Mouse (Mus musculus) lung, postnatal 4 days (tissue): ENCODE results near the gene Mdk.
A peak's percentile ranks its signal among the peaks of the same experiment; 100 is the strongest.

ENCODE experiments used
- DNase-seq, 2 experiments: peaks; one replicate each; pipeline ENCODE4 v3.0.0; 2021

The Mdk gene

DNA sequence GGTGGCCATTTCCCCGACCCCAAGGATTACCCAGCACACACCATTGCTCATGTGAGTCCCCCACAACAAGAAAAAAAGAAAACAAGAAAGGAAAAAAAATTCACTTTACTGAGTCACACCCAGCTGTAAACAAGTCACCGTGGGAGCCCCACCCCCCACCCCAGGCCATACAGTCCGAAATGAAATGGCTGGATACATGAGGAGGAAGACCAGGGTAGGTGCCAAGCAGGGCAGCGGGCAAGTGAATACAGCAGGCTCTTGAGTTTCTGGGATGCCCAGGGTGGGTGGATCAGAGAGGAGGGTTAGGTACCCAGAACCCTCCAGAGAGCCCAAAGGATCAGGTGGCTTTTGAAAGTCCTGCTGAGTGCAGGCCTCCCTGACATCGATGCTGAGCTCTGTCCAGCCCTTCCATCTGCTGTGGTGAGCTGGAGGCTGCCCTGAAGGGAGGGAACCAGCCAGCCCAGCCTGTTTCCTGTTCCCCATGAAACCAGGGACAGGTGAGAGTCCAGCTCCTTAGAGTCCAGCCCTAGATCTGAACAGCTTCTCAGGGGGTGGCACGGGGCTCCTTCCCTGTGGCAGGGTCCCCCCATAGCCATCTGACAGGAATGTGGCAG, 747 bp upstream of the Mdk start:
- peak in 1 of 2 experiments; percentile 20 for DNase-seq

DNA sequence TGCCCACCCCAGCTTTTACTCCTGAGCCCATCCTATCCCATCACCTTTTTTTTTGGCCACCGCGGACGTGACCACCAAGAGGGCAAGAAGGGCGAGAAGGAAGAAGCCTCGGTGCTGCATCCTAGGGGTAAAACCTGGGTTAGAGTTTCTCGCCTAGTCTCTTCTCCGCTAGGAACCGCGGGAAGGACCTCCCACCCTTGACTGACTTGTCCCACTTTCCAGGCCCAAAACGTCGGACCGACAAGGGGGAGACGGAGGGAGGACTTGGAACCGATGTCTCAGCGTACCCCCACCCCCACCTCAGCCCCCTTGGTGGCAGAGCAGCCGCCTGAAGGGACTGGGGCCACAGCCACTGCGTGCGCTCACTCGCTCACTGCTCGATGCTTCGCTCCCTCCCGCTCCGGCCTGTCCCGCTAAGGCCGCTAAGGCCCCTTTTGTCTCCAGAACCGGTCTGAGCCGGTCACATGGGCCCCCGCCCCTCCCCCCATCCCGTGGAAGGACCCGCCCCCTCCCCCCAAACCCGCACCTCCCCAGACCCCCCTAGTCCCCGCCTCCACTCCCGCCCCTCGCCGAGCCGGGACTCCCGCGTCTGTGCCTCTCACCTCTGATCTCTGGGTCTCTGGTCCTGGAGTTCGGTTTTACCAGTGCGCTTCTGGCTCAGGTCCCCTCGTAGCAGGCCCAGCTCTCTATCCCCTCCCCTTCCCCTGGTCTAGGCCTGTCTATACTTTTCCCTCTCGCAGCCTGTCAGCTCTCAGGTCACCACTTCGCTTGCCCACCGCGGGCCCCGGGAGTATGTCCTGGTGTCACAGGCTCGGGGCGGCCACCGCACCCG, 553 bp downstream of the Mdk start:
- DNase-seq: peak; percentile 66 to 79

DNA sequence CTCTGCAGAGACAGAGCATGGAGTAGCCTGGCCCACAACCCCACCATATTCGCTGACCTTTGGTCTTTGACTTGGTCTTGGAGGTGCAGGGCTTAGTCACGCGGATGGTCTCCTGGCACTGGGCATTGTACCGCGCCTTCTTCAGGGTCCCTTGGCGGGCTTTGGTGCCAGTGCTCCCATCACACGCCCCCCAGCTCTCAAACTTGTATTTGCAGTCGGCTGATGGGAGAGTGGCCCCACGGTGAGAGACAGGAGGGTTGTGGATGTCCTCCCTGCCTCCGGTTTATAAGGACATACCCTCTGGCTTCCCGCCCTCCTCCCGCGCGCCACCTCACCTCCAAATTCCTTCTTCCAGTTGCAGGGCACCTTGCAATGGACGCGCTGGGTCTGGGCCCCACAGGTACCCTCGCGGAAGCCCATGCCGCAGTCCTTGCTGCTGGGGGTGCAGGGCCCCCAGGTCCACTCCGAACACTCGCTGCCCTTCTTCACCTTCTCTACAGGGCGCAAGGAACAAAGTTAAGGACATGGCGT, 1.3 kb downstream of the Mdk start:
- peak in 1 of 2 experiments; percentile 30 for DNase-seq

DNA sequence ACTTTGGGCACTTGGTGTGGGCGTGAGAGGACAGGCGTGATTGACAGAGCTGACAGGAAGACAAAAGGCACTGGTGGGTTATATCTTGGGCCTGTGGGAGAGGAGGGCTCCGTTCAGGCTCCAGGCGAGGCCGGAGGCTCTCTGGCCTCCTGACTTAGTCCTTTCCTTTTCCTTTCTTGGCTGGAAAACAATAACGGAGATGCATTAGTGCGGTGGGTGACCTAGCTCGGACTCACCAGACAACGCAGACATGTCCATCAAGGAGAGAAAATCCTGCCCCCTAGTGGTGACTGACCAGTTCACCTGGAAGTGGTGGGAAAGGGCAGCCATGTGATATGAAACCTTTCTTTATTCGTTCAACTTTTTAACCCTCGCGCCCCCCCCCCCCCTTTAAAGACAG, 2.2 kb downstream of the Mdk start:
- DNase-seq: peak; percentile 46 to 73

DNA sequence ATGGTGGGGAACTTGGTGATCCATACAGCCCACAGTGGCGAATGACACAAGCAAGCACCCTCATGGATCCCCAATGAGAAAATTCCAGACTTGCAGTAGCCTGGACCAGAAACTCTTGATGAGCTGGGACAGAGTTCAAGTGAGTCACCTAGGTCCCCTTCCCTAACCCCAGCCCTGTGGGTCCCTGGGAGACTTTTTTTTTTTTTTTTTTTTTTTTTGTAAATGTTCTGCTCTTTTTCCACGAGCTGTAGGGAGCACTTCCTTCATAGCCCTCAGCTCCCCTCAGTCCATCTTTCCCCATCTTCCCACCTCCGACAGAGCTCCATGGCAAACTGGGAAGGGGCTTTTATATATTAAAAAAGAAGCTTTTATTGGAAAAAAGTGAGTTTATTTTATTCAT, 2.6 kb downstream of the Mdk start:
- no peak for DNase-seq

DNA sequence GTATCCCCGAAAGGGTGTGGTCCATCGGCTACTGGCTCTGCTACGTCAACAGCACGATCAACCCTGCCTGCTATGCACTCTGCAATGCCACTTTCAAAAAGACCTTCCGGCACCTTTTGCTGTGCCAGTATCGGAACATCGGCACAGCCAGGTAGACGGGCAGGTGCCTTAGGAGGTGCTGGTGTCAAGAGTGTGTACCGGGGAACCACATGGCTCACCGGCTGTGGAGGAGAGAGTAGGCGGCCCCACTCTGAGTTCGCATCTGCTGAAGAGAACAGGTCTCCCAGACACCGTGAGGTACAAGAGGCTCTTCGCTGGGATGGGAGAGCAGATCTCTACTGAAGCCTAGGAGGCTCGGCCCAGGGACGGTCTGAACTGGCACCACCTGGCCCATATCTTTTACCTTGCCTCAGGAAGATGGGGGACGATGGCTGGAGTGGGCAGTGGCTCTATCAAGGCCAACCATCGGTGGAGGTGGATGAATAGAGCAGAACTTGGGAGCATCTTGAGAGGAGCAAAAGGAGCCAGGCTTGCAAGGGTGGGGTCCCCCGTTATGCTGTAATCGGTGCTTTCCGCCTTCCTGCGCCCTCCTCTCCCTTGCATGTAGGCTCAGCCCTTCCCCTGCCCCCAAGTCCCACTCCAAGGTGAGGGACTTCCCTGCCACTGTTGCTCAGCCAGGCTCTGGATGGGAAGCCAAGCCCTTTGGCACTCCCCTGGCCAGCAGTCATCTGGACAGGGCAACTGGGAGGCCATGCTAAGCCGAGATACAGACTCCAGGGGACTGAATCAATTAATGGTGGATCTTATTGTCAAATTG, 3.4 kb downstream of the Mdk start:
- peak in 1 of 2 experiments; percentile 22 for DNase-seq

DNA sequence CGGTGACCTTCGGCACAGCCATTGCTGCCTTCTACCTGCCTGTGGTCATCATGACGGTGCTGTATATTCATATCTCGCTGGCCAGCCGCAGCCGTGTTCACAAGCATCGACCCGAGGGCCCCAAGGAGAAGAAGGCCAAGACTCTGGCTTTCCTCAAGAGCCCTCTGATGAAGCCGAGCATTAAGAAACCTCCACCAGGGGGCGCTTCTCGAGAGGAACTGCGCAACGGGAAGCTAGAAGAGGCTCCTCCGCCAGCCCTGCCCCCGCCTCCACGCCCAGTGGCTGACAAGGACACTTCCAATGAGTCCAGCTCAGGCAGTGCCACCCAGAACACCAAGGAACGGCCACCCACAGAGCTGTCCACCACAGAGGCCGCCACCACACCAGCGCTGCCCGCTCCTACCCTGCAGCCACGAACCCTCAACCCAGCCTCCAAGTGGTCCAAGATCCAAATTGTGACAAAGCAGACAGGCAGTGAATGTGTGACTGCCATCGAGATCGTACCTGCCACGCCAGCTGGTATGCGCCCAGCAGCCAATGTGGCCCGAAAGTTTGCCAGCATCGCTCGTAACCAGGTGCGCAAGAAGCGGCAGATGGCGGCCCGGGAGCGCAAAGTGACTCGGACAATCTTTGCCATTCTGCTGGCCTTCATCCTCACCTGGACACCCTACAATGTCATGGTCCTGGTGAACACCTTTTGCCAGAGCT, 4.1 kb downstream of the Mdk start:
- DNase-seq: peak; percentile 83 to 89

DNA sequence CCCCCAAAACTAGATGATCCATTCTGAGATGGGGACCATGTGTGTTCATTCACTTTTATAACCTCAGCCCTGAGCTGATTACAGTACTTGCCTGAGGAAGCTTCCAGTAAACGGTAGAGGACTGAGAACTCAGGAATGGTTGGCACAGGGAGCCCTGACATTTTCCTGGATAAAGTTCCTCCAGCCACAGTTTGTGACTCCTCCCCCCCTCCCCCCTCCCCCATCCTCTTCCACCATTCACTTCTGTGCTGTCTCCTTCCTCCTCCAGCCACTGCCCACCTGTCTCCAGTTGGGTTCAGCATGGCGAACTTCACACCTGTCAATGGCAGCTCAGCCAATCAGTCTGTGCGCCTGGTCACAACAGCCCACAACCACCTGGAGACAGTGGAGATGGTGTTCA, 5.1 kb downstream of the Mdk start, which contains the start of gene Chrm4:
Gene Chrm4 (plus strand): TSS at position 301 of the 400 bp plus-strand sequence.
- no peak for DNase-seq

DNA sequence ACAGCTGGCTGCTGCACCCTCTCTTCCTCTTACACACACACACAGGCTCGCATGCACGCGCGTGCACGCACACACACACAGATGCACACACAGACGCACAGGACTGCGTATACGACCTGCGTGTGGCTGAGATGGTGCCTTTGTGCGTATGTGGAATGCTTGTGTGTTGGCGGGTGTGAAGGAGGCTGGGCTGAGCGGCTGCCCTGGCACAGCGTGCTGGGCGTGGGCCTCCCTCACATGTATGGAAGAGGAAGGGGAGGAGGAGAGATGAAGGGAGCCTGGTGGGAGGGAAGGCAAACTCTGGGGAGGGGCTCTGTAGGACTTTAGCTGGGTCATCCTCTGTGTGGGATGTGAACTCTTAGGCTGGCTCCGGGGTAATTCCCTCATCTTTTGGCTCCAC, 6.7 kb downstream of the Mdk start:
- no peak for DNase-seq

DNA sequence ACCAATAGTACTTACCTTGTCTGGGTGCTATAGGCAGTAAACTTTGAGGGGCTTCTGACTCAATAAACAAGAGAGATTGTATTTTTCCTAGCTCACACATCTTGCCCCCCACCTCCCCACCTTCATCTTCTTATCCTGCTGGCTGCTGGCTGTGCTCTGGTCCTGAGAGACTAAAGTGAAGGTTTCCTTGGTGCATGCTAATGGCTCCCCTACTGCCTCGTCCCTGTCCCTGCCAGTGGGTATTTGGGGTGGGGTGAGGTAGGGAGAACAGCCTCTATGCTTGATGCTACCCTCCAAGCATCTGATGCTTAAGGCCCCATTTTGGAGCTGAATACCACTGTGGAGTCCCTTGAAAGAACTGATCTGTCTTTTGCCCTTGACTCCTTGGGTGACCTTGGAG, 7.4 kb downstream of the Mdk start:
- no peak for DNase-seq

DNA sequence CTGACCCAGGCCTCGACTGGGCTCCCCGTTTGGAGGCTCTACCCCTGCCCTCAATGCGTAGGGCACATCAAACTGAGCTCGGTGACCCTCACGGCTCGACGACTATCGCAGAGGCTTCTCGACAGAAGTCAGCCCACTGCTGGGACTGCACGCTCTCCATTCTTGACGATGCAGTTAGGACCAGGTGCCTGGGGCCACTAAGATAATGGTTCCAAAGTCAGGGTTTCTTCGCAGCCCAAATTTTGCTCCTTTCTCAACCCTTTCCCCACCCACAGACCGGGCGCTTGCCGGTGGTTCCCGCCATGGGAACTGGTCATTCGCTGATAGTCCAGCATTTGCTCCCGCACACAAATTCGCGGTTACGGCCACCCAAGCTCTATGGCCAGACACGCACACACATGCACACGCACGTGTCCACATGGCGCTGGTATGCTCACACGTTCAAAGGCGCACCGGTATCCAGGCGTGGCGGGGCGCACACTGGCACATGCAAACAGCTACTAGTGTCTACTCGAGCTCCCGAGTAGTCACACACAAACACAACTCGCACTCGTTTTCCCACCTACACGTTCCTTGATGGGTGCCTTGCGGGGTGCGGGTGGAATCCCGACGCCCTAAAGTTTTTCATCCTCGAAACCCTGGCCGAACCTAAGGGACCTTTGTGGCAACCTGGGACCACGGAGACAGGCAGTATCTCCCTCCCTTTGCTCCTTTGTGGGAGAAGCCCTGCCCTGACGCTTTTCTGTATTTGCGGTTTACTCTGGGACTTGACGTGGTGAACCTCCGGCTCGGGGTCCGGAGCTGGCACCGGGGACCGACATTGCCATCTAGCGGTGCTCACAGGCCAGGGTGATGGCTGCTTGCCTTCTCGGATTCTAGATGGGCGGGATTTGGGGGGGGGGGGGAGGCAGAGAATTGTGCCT, 8.4 kb downstream of the Mdk start:
- peak; percentile 79 to 82 for DNase-seq

DNA sequence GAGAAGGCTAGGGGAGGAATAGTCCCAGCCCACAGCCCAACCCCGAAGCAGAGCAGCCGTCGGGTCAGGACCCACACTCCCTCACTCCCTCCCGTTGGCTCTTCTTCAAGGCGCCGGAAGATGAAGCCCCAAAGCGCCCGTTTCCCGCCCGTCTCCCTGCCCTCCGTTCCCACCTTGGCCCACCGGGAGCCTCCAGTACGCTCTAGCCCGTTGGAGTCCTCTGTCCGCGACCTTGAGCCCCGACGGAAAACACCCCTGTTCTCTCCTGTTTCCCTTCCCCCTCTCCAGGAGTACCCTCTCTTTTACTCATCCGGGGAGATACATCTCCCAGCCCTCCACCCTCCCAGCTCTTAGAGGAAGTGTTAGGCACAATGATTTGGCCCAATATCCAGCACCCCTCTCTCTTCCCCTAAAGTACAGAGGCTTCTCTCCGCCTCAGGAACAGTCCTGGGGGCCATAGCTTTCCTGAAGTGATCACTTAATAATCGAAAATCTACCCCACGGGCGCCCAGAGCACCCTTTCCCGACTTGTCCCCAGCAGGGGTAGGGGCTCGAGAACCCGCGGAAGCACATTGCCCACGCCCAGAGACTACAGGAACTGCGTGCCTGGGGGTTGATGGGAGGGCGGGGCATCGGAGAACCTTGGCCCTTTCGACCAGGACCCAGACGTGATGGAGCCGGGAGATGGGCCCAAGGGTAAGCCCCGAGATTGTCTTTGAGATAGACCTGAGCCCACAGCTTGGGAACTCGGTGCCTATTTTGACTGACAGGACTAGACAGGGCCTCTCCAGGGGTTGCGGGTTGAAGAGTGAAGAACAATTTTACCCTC, 9.3 kb downstream of the Mdk start:
- DNase-seq: peak in 1 of 2 experiments; percentile 23

DNA sequence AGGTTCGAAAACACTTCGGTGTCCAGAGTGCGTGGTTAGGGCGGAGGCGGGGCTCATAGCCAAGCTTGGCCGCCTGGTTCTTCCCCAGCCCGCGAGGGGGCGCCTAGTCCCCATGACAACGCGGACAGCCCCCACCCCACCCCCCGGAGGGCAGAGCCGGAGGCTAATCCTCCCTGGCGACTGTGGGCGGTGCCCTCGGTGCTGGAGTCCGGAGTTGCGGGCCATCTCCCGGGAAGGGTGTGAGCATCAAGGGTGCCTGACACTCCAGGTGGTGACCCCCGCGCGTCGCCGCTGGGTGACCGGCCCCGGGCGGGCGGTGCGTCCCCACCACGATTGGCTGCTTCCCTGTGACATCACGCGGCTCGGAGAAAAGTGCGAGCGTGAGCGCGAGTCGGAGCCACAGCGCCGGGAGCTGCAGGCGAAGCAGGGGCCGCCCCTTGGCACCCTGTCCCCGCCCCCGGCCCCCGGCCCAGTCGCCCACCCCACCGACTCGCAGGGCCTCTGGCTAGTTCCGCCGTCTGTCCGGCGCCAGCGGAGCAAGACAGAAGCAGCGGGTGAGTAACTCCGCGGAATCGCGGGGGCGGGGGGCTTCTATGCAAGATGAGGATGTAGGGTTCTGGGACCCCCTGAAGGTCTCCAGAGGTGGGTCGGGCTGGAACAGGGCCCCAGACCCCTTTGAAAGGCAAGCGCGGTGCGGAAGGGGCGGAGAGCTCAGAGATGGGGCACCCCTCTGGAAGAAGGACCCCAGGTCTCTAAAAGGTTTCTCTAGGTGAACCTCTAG, 10.1 kb downstream of the Mdk start:
- DNase-seq: peak; percentile 72 to 77

DNA sequence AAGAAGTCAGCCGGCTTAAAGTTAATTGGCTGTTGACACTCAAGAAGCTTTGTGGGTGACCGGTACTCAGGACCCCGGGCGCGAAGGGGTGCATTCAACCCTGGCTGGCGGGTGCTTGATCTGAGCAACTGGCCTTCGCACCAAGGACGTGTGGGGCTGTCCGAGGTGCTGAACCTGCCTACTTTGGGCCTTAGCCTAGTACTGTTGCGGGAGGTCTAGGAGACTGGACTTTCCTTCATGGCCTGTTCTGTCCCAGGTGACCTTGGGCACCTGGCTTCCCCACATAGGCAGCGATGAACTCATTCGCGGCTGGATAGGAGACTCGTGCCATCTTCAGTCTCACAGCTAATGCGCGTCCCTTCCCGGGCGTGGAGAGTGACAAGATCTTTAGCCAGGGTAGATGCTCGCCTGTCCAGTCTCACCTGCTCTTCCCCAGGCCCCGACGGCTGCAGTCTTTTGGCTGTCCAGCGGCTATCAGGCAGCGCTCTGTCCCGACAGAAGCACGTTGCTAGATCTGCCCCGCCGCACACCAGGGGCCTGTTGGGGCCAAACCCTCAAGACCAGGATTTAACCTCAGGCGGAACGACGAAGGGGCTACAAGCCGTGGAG, 10.8 kb downstream of the Mdk start:
- DNase-seq: peak; percentile 74 to 81

DNA sequence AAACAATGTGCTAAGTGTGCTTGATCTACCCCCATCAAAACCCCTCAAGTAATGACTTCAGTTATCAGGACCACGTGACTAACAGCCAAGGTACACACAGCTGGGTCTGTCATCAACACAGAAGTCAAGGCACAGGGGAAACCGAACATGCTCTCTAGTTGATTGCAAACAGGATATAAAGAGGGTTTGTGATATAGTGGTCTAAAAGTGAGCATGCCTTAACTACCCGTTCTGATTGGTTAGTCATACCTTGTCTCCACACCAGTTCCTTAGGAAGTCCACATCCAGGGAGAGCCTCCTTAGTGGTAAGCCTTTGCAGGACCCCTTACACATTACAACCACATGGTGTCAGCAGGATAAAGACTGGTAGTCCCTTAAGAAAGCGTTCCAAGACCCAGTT, 12.0 kb downstream of the Mdk start:
- DNase-seq: no peak

DNA sequence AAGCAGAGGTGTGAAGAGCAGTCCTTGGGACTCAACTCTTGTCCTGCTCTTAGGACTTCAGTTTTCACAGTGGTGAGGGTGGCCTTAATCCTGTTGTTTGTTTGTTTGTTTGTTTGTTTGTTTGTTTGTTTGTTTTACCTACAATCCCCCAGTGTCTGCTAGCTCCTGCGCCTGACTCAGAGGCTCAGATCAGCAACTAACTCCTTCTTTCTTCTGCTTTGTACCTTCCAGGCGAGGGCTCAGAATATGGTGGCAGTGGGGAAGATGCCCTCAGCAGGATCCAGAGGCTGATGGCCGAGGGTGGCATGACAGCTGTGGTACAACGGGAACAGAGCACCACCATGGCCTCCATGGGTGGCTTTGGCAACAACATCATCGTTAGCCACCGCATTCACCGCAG, 15.0 kb downstream of the Mdk start:
- no peak for DNase-seq

DNA sequence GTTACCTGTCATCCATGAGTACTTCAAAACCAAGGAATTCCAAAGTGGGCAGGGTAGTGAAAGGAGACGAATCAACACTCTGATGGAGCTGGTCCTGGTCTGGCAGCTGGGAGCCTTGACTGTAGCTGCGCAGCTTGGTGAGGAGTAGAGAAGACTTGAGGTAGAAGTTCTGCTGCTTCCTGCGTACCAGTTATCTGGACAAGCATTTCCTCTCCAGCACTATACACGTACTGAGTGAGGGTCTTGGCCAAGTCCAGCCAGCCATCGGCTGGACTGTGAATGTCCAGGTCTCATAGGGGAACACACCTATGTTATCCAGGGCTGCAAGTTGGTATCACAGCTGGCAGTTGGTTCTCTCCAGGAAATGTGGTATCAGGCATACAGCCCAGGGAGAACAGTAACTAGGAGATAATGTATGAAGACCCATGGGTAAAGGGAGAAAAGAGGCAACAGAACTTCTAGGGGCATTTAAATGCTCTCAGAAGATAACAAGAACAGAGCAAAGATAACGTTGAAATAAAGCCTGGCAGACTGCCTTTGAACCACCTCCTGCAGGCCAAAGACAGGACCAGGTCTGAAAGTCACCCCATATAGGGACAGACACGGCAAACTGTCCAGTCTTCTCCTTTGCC, 15.6 kb downstream of the Mdk start:
- DNase-seq: no peak

DNA sequence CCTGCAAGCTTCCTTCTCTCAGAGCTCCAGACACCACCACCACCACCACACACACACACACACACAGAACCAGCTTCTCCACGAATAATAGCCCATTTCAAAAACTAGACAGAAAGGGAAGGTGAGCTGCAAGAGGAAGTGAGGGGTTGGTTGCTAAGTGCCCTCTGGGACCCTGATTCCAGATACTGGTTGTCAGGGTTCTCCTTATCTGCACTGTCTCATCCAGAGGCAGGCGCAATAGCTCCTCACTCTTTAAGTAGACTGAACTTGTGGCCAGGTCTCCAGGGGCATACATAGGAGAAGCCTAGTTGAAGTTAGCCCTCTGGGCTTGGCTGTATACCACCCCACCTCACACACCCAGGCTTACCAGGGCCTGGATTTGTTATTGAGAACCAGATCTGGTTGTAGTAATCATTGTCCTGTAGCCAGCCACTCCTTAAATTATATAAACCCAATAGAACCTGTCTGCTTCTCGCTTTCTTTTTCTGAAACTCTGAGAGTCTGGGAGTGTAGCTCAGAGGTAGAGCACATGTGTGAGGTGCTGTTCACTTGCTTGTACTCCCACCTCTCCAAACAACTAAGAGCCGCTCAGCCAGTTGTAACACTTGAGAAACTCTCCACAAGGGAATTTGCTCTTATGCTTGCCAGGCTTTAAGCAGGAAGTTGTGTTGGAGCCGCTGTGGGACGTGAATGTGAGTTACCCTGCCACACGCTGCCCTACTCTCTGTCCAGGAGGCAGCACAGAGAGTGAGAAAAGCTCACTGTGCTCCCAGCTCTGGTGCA, 18.6 kb downstream of the Mdk start:
- DNase-seq: peak in 1 of 2 experiments; percentile 21
